Mouse (Mus musculus) heart, postnatal 14 days (tissue): ENCODE measurements around the gene Olfr1417. TPM values are rescaled to one million over a fixed set of nuclear protein-coding genes. Genes with fewer than 3 reads are reported as not detected.

Experiments used
- total RNA-seq, 2 experiments: library from RNA; stranded (reverse); gene quantifications; 2 replicates each; pipeline ENCODE4 v1.2.3; 2021

Gene Olfr1417
- total RNA-seq, 2 experiments from 2014 or later = not detected

Other genes with a start within 250 kb of the Olfr1417 start
- gene Ms4a6d, start 234.4 kb downstream of the Olfr1417 start, total RNA-seq = 1 to 10 TPM; 3.6 to 5.0 TPM
- gene Ms4a2, start 215.5 kb downstream of the Olfr1417 start, total RNA-seq = not detected
- gene Ms4a3, start 198.4 kb downstream of the Olfr1417 start, total RNA-seq = not detected
- gene Oosp2, start 178.7 kb downstream of the Olfr1417 start, total RNA-seq = not detected
- not detected for gene Oosp1, start 148.1 kb downstream of the Olfr1417 start, total RNA-seq
- not detected for gene Oosp3, start 142.2 kb downstream of the Olfr1417 start, total RNA-seq
- not detected for gene Gif, start 91.7 kb downstream of the Olfr1417 start, total RNA-seq
- gene Mrpl16, start 68.8 kb downstream of the Olfr1417 start, total RNA-seq = 100 to 1,000 TPM in 1 of 2 experiments, 10 to 100 TPM in 1; 90.2 to 101 TPM
- gene Stx3, start 19.8 kb downstream of the Olfr1417 start, total RNA-seq = 1 to 10 TPM; 7.7 to 8.4 TPM
- not detected for gene Olfr1418, start 21.8 kb upstream of the Olfr1417 start, total RNA-seq
- gene Olfr1419, start 35.9 kb upstream of the Olfr1417 start, total RNA-seq = not detected
- gene Olfr1420, start 47.3 kb upstream of the Olfr1417 start, total RNA-seq = not detected
- gene Patl1, start 73.2 kb upstream of the Olfr1417 start, total RNA-seq = 10 to 100 TPM; 26.2 to 28.2 TPM
- gene Osbp, start 126.7 kb upstream of the Olfr1417 start, total RNA-seq = 10 to 100 TPM; 81.3 to 85.1 TPM
- not detected for gene Olfr1423, start 202.1 kb upstream of the Olfr1417 start, total RNA-seq
- gene Olfr1424, start 223.5 kb upstream of the Olfr1417 start, total RNA-seq = not detected
- gene Olfr1425, start 238.5 kb upstream of the Olfr1417 start, total RNA-seq = not detected